Mouse (Mus musculus) Patski (cell line): ENCODE measurements around the gene Gskip. TPM values are rescaled to one million over a fixed set of nuclear protein-coding genes. Genes with fewer than 3 reads are reported as not detected.

ENCODE experiments used
- ATAC-seq: fragments of 100-300 bp; one replicate; pipeline ENCODE4 v1.8.0; 2021
- CTCF ChIA-PET: fragments of 350-600 bp; sonication (Branson Sonifier 250); formaldehyde crosslinking; loops from one replicate; lab custom pipeline; 2022; ENCODE audit warnings: inconsistent platforms; lab: Charles Lee
- POLR2A ChIA-PET: fragments of 350-600 bp; sonication (Branson Sonifier 250); formaldehyde crosslinking; loops from one replicate; lab custom pipeline; 2022; ENCODE audit warnings: antibody characterized with exemption, inconsistent platforms; lab: Charles Lee
- DNase-seq: peaks from one replicate; pipeline ENCODE4 v3.0.0-alpha.2; 2011; ENCODE audit warnings: low read depth, low spot score
- H3K27me3 ChIP-seq: fragments of 371-371 bp; one replicate; pipeline ENCODE4 v1.5.1; 2021
- CTCF ChIP-seq: fragments of 100-300 bp; IDR thresholded peaks from one replicate; pipeline ENCODE4 v1.5.1; 2021
- in situ Hi-C: fragments of 300-500 bp; cut with MboI; formaldehyde crosslinking; loops from 3 replicates; pipeline ENCODE4 v1.11.1; 2018; ENCODE audit warnings: low pct_unique_long_range_greater_than_20kb, mixed read lengths
- polyA plus RNA-seq: library from polyadenylated mRNA; unstranded; gene quantifications from one replicate; pipeline ENCODE4 v1.2.3, GENCODE M21; 2021

Gene Gskip
- polyA plus RNA-seq, 1 experiment from 2014 or later = 20.4 TPM

DNA sequence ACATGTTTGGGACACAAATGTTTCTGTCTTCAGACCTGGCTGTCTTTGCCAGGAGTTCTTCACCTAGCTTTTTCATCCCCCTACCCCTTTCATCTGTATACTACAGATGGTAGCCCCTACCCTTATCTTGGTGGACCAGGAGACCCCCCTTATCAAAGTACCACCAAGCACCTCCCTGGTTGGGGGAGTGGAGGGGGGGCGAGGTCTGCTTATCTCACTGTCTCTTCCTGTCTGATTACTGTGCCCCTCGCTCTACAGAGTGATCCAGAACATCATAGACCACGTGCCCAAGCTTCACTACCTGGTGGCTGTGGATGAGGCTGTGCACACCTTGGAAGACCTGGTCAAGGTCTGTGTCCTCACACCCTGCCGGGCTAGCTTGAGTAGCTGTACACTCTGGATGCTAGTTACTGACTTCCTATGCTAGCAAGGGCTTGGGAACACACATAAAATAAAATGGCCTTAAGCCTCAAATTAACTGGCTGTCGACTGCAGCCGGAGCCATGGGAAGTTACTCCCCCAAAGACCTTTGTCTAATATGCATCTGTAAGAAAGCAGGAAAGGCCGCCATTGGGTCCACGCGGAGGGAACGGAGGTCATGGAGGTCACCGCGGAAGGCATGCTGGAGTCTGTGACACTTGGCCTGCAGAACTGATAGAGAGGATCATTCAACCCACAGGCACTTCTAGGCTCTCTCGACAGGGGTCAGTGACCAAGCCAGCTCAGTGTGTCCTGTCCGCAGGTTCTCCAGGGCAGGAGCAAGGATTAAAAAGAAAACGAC is 53.9 kb downstream of the Gskip start:
- ChIA-PET CTCF (no interaction called here), POLR2A (interaction anchor here (0.6 kb wide), 1 partner anchor 8 kb away, joined by 3 read pairs; no protein-coding TSS in a partner anchor)
- DNase-seq (no peak), ATAC-seq (no peak)
- no peak for TF ChIP-seq CTCF
- H3K27me3 ChIP-seq = no peaks in the 10 kb centered on the region
- in situ Hi-C loops = loop anchor here (25.0 kb wide), 1 partner anchor 676 kb away; no protein-coding TSS in a partner anchor

DNA sequence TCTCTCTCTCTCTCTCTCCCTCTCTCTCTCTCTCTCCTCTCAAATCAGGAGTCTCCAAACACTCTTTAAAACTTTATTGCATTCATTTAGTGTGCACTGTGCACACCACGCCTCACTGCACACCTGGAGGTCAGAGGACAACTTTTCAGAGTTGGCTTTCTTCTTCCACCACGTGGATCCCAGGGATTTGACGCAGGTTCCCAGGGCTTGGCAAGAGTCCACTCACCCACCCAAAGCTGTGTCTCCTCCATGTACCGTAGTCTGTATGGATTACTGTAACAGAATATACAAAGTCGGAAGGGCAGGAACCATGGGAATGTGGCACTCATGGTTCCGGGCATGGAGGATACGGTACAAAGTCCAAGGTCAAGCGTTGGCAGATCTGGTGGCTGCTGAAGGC is 55.0 kb downstream of the Gskip start:
- TF ChIP-seq CTCF = no peak
- in situ Hi-C loops = loop anchor here (25.0 kb wide), 1 partner anchor 677 kb away; no protein-coding TSS in a partner anchor

DNA sequence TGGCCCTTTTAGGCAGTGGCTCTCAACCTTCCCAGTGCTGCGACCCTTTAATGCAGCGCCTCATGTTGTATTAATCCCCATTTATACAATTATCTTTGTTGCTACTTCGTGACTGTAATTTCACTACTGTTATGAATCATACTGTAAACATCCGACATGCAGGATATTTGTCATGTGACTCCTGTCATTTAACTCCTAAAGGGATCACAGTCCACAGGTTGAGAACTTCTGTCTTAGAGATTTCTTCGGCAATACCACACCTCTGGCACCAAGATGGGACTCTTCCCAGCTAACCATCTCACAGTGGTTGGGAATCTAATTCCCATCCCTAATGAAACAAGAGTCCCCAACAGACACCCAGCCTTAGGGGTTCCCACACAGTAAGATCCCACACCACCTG is 63.5 kb downstream of the Gskip start:
- no peak for TF ChIP-seq CTCF
- in situ Hi-C loops = loop anchor here (25.0 kb wide), 1 partner anchor 686 kb away; no protein-coding TSS in a partner anchor
- no peaks in the 10 kb centered on the region for H3K27me3 ChIP-seq
- DNase-seq (no peak), ATAC-seq (no peak)
- POLR2A ChIA-PET = no interaction called here
- CTCF ChIA-PET = no interaction called here

More for the DNA sequence above, 55.0 kb downstream of the Gskip start:
- no peaks in the 10 kb centered on the region for H3K27me3 ChIP-seq
- ATAC-seq (no peak), DNase-seq (no peak)
- ChIA-PET POLR2A (no interaction called here), CTCF (no interaction called here)

Other genes starting within 250 kb of the Gskip start
- gene D430019H16Rik, start 231.0 kb upstream of the Gskip start, polyA plus RNA-seq = 0.01 TPM
- gene Bdkrb2, start 121.6 kb upstream of the Gskip start, polyA plus RNA-seq = 0.23 TPM
- gene Bdkrb1, start 81.7 kb upstream of the Gskip start, polyA plus RNA-seq = 0.18 TPM
- gene Atg2b, start 382 bp downstream of the Gskip start, polyA plus RNA-seq = 28.7 TPM
- gene Ak7, start 21.1 kb downstream of the Gskip start, polyA plus RNA-seq = not detected
- gene Papola, start 99.9 kb downstream of the Gskip start, polyA plus RNA-seq = 117 TPM